Mouse (Mus musculus) heart, adult 2 months (tissue): ENCODE data around the gene Plxdc1. TPM values are rescaled to one million over a fixed set of nuclear protein-coding genes. Genes with fewer than 3 reads are reported as not detected.

Source experiments
- DNase-seq, 2 experiments: peaks; one replicate each; pipeline ENCODE4 v3.0.0; 2021
- H3K27ac ChIP-seq: fragments of 200-600 bp; 2 replicates; pipeline ENCODE4 v1.8.1; 2022
- H3K27me3 ChIP-seq: fragments of 200-500 bp; 2 replicates; pipeline ENCODE4 v1.6.1; 2012; ENCODE audit warnings: mild to moderate bottlenecking, low read length, inconsistent platforms, mixed read lengths; ENCODE audit not compliant: control insufficient read depth, insufficient read depth
- H3K36me3 ChIP-seq: fragments of 200-500 bp; 2 replicates; pipeline ENCODE4 v1.6.1; 2012; ENCODE audit warnings: low read length, inconsistent platforms; ENCODE audit not compliant: control insufficient read depth, insufficient read depth
- H3K4me1 ChIP-seq: fragments of 200-500 bp; 2 replicates; pipeline ENCODE4 v1.6.1; 2011; ENCODE audit warnings: low read length; ENCODE audit not compliant: control insufficient read depth, insufficient read depth
- H3K4me3 ChIP-seq: fragments of 200-600 bp; 2 replicates; pipeline ENCODE4 v1.8.1; 2022
- H3K79me2 ChIP-seq: fragments of 200-500 bp; replicated peaks from 2 replicates; pipeline ENCODE4 v1.6.1; 2012; ENCODE audit warnings: mild to moderate bottlenecking, inconsistent platforms, low read length, moderate library complexity, mixed read lengths; ENCODE audit not compliant: control insufficient read depth, insufficient read depth
- H3K9ac ChIP-seq: fragments of 200-500 bp; 2 replicates; pipeline ENCODE4 v1.6.1; 2012; ENCODE audit warnings: low read depth, mild to moderate bottlenecking, control low read depth, inconsistent platforms, low read length, mixed read lengths
- CTCF ChIP-seq: fragments of 200-600 bp; IDR thresholded peaks from 2 replicates; pipeline ENCODE4 v1.8.1; 2022; ENCODE audit warnings: antibody characterized with exemption, mild to moderate bottlenecking, moderate library complexity
- EP300 ChIP-seq: fragments of 200-500 bp; IDR thresholded peaks from 2 replicates; pipeline ENCODE4 v1.6.1; 2011; ENCODE audit warnings: low read depth, low read length, control low read depth; ENCODE audit not compliant: insufficient read depth
- POLR2A ChIP-seq: fragments of 200-500 bp; IDR thresholded peaks from 2 replicates; pipeline ENCODE4 v1.6.1; 2011; ENCODE audit warnings: mild to moderate bottlenecking, low read depth, low read length, control low read depth; ENCODE audit not compliant: insufficient read depth
- WGBS: fragments of 180-500 bp; shearing (Covaris S2); methylation state at CpG from one replicate; pipeline ENCODE4 v1.1.7; 2018; 5-methylcytosine and 5-hydroxymethylcytosine counted together
- intact Hi-C: fragments of 180-260 bp; cut with DNase I; formaldehyde crosslinking; loops from one replicate; pipeline ENCODE4 v1.15.1; 2025
- polyA plus RNA-seq: library from polyadenylated mRNA; depleted of rRNA; stranded (reverse); fragments of >200 nt; gene quantifications from 2 replicates; pipeline ENCODE4 v1.2.3, GENCODE M21; 2012
- total RNA-seq, 2 experiments: library from RNA; stranded (reverse); gene quantifications; 2 replicates each; pipeline ENCODE4 v1.2.3; 2021

The Plxdc1 gene
- total and polyA plus RNA-seq, 3 experiments, result 4.5 to 6.6 (median 5.5) TPM

- no peak overlapping the region for H3K9ac ChIP-seq
- no peak for DNase-seq
- peaks cover 3% of the 10 kb centered on the region for H3K79me2 ChIP-seq
- H3K4me1 ChIP-seq, result peaks cover 2% of the 10 kb centered on the region; the same call in 1 of the 2 replicates
- H3K36me3 ChIP-seq, result peaks cover 4% of the 10 kb centered on the region; the same call in 1 of the 2 replicates
- H3K4me3 ChIP-seq, result no peak overlapping the region
- TF ChIP-seq EP300 (no peak), POLR2A (no peak), CTCF (no peak)
- WGBS, result 91% methylated on average over 3 of the region's 3 CpGs
- H3K27ac ChIP-seq, result no peak overlapping the region
- intact Hi-C loops, result no loop called here
- no peaks in the 10 kb centered on the region for H3K27me3 ChIP-seq
These were observed 38.3 kb upstream of the Plxdc1 start for GRCm38 (mm10) chr11:98024516-98024915.

GRCm38 (mm10) chr11:98022555-98023371 is 36.5 kb upstream of the Plxdc1 start, which contains the start of gene Cacnb1:
Gene Cacnb1, minus strand, starts transcription at chr11:98023034.
- H3K79me2 ChIP-seq, result peaks cover 3% of the 10 kb centered on the region
- H3K27me3 ChIP-seq, result no peaks in the 10 kb centered on the region
- peak; percentile 78 to 80 for DNase-seq
- H3K4me3 ChIP-seq, result peak within 1 kb of the TSS; percentile 95
- H3K36me3 ChIP-seq, result peaks cover 3% of the 10 kb centered on the region; the same call in 1 of the 2 replicates
- intact Hi-C loops, result no loop called here
- WGBS, result 2% methylated on average over 52 of the region's 52 CpGs
- peaks cover 2% of the 10 kb centered on the region; the same call in 1 of the 2 replicates for H3K4me1 ChIP-seq
- H3K27ac ChIP-seq, result peak within 1 kb of the TSS; percentile 76
- TF ChIP-seq POLR2A (peak; percentile 11), CTCF (0 out of 2 replicates have a peak, but pooled peaks have one; percentile 11), EP300 (no peak)
- H3K9ac ChIP-seq, result peak within 1 kb of the TSS; percentile 90

- Histone ChIP-seq H3K4me1 (peaks cover 2% of the 10 kb centered on the region; the same call in 1 of the 2 replicates), H3K36me3 (no peaks in the 10 kb centered on the region), H3K9ac (peak overlapping the region; percentile 90), H3K4me3 (peak overlapping the region; percentile 95), H3K27ac (peak overlapping the region; percentile 76), H3K27me3 (no peaks in the 10 kb centered on the region), H3K79me2 (peaks cover 3% of the 10 kb centered on the region)
- DNase-seq, result no peak
- TF ChIP-seq CTCF (no peak), POLR2A (no peak), EP300 (no peak)
- intact Hi-C loops, result no loop called here
- WGBS, result 1% methylated on average over 23 of the region's 23 CpGs
These were observed 36.0 kb upstream of the Plxdc1 start for GRCm38 (mm10) chr11:98022253-98022554.

- H3K9ac ChIP-seq, result peak overlapping the region; percentile 90
- intact Hi-C loops, result no loop called here
- peak in 1 of 2 experiments; percentile 41 for DNase-seq
- H3K4me3 ChIP-seq, result peak overlapping the region; percentile 95
- H3K36me3 ChIP-seq, result no peaks in the 10 kb centered on the region
- TF ChIP-seq CTCF, result no peak
- TF ChIP-seq EP300, result no peak
- no peak for TF ChIP-seq POLR2A
- no peaks in the 10 kb centered on the region for H3K27me3 ChIP-seq
- peak overlapping the region; percentile 76 for H3K27ac ChIP-seq
- H3K4me1 ChIP-seq, result peaks cover 2% of the 10 kb centered on the region; the same call in 1 of the 2 replicates
- WGBS, result 5% methylated on average over 33 of the region's 34 CpGs
- no peaks in the 10 kb centered on the region for H3K79me2 ChIP-seq
These were observed 35.5 kb upstream of the Plxdc1 start for GRCm38 (mm10) chr11:98021565-98022252.

DNA sequence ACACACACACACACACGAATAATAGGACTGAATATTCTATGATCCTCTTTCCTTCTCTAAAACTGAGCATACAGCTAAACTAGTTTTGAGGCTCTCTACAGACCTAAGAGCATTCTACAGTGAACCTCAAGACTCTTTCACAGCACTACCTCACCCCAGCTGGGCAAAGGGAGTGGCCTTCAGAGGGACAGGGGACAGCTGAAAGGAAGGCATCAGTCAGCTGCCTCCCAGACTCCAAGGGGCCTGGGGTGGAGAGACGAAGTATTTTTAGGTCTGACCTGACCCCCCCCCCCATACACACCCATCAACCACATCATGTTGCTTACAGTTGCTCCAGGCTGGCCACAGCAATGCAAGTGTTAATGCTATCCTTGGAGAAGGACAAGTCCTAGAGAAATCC is 34.9 kb upstream of the Plxdc1 start:
- Histone ChIP-seq H3K4me1 (peaks cover 2% of the 10 kb centered on the region; the same call in 1 of the 2 replicates), H3K4me3 (no peak overlapping the region), H3K9ac (no peak overlapping the region), H3K27me3 (no peaks in the 10 kb centered on the region), H3K27ac (no peak overlapping the region), H3K79me2 (no peaks in the 10 kb centered on the region), H3K36me3 (no peaks in the 10 kb centered on the region)
- WGBS, result 61% methylated on average over 2 of the region's 2 CpGs
- TF ChIP-seq CTCF (no peak), POLR2A (no peak), EP300 (no peak)
- no peak for DNase-seq
- intact Hi-C loops, result no loop called here

DNA sequence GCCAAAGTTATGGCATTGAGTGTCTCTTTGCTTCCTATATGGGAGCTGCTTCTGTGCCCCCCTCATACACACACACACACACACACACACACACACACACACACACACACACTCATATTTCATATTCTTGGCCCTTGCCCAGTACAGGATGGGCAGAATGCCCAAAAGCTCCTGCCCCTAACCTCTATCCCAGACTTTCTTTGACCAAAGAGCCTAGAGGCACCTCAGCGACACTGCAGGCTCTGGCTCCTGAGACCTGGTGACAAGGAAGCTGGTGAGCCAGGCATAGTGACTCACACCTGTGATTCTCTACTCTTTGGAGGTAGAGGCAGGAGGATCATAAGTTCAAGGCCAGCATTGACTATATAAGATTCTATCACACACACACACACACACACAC is 34.5 kb upstream of the Plxdc1 start:
- Histone ChIP-seq H3K4me1 (peaks cover 2% of the 10 kb centered on the region; the same call in 1 of the 2 replicates), H3K27me3 (no peaks in the 10 kb centered on the region), H3K36me3 (no peaks in the 10 kb centered on the region), H3K9ac (no peak overlapping the region), H3K27ac (no peak overlapping the region), H3K4me3 (no peak overlapping the region), H3K79me2 (no peaks in the 10 kb centered on the region)
- no peak for DNase-seq
- intact Hi-C loops, result no loop called here
- WGBS, result 76% methylated on average over 1 of the region's 1 CpGs
- TF ChIP-seq POLR2A, result no peak
- TF ChIP-seq CTCF, result no peak
- no peak for TF ChIP-seq EP300
